Comparison of ENCODE assay signal across 34 mouse cellular contexts in genomic region chr3:145399173-145399572, GRCm38 (mm10).
"Had no signal": no experiment of that assay in that cellular context is flagged by ENCODE, and none has a peak within 500 bp of the region (broad histone marks: within the 10 kb centered on the region; RNA-seq: fewer than 3 reads in every experiment).

No protein-coding gene starts in this region.

- H3K27me3 ChIP-seq: heart, embryonic 12.5 days; heart, embryonic 13.5 days; heart, embryonic 15.5 days; hindbrain, embryonic 13.5 days; hindbrain, embryonic 15.5 days; intestine, embryonic 15.5 days; kidney, embryonic 15.5 days had no signal

- ATAC-seq: hindbrain, embryonic 16.5 days; hindbrain, postnatal 0 days; inflammation-experienced regulatory T-cells, adult 6 months; intestine, embryonic 15.5 days; intestine, embryonic 16.5 days; intestine, postnatal 0 days had no signal

- H3K9me3 ChIP-seq: heart, embryonic 13.5 days; heart, embryonic 15.5 days; hindbrain, embryonic 10.5 days; hindbrain, embryonic 13.5 days; hindbrain, embryonic 15.5 days; intestine, embryonic 15.5 days; kidney, embryonic 15.5 days had no signal

- H3K4me3 ChIP-seq: heart, embryonic 12.5 days; heart, embryonic 13.5 days; heart, embryonic 15.5 days; hindbrain, embryonic 10.5 days; hindbrain, embryonic 13.5 days; hindbrain, embryonic 15.5 days; intestine, embryonic 15.5 days; kidney, embryonic 15.5 days; layer of hippocampus, adult 2 months; left cerebral cortex, adult 2 months had no signal

- H3K9ac ChIP-seq: heart, embryonic 12.5 days; heart, embryonic 13.5 days; heart, embryonic 15.5 days; hindbrain, embryonic 13.5 days; hindbrain, embryonic 14.5 days; hindbrain, embryonic 15.5 days; intestine, embryonic 15.5 days; kidney, embryonic 15.5 days had no signal

- H3K36me3 ChIP-seq: heart, embryonic 12.5 days; heart, embryonic 13.5 days; heart, embryonic 15.5 days; hindbrain, embryonic 10.5 days; hindbrain, embryonic 13.5 days; hindbrain, embryonic 15.5 days; intestine, embryonic 15.5 days; kidney, embryonic 15.5 days had no signal

- DNase-seq: heart, postnatal 10 days; heart, postnatal 14 days; heart, postnatal 36 days; heart, postnatal 4 days; kidney, adult 11 months; kidney, adult 18-20 months; kidney, adult 2 months; kidney, adult 8-10 months; kidney, adult 9 months; kidney, postnatal 10 days; kidney, postnatal 14 days; kidney, postnatal 25 days; kidney, postnatal 36 days; kidney, postnatal 4 days; layer of hippocampus, adult 9-11 months; layer of hippocampus, postnatal 36 days had no signal

- H3K27ac ChIP-seq: heart, embryonic 13.5 days; heart, embryonic 15.5 days; hindbrain, embryonic 10.5 days; hindbrain, embryonic 13.5 days; hindbrain, embryonic 14.5 days; hindbrain, embryonic 15.5 days; hindbrain, postnatal 0 days; intestine, embryonic 15.5 days; kidney, embryonic 15.5 days; kidney, postnatal 0 days; layer of hippocampus, adult 2 months; left cerebral cortex, adult 2 months had no signal

- H3K4me2 ChIP-seq: heart, embryonic 11.5 days; heart, embryonic 12.5 days; heart, embryonic 13.5 days; heart, embryonic 15.5 days; hindbrain, embryonic 13.5 days; hindbrain, embryonic 14.5 days; hindbrain, embryonic 15.5 days; intestine, embryonic 15.5 days; kidney, embryonic 15.5 days had no signal

- H3K4me1 ChIP-seq: heart, embryonic 12.5 days; heart, embryonic 13.5 days; heart, embryonic 15.5 days; hindbrain, embryonic 15.5 days; intestine, embryonic 15.5 days; kidney, embryonic 15.5 days had no signal
